Mouse (Mus musculus) gastrocnemius, postnatal 14 days (tissue): ENCODE results near the gene Dgat2. TPM values are rescaled to one million over a fixed set of nuclear protein-coding genes. Genes with fewer than 3 reads are reported as not detected.

Experiments used
- DNase-seq: peaks from one replicate; pipeline ENCODE4 v3.0.0; 2021; ENCODE audit warnings: mixed read lengths
- intact Hi-C: fragments of 180-260 bp; cut with DNase I; formaldehyde crosslinking; loops from one replicate; pipeline ENCODE4 v1.15.1; 2025; ENCODE audit warnings: low total_unique reads
- long read RNA-seq, 2 experiments: library from polyadenylated mRNA; stranded (forward); transcript quantifications; one replicate each; pipeline ENCODE4 v2.0.0; 2021
- total RNA-seq, 2 experiments: library from RNA; stranded (reverse); gene quantifications; 2 replicates each; pipeline ENCODE4 v1.2.3; 2021

Dgat2 gene
- 10 to 100 TPM; 19.0 to 37.9 TPM for total RNA-seq
- long read RNA-seq, experiment 1, transcript Dgat2-201 (8 exons, 2,262 nt), result major isoform, 77 of 113 reads
- long read RNA-seq, experiment 1, partial matches to known transcripts, result 30 of 113 reads
- long read RNA-seq, experiment 1, other reads (novel, unspliced or antisense), result 6 of 113 reads
- long read RNA-seq, experiment 2, transcript Dgat2-201 (8 exons, 2,262 nt), result major isoform, 127 of 161 reads
- long read RNA-seq, experiment 2, partial matches to known transcripts, result 30 of 161 reads
- long read RNA-seq, experiment 2, other reads (novel, unspliced or antisense), result 4 of 161 reads

- peak; percentile 88 for DNase-seq
- intact Hi-C loops, result no loop called here
These were observed at the start of gene Dgat2 for GRCm38 (mm10) chr7:99182432-99183172. Gene Dgat2, minus strand, starts transcription at chr7:99182719.

DNA sequence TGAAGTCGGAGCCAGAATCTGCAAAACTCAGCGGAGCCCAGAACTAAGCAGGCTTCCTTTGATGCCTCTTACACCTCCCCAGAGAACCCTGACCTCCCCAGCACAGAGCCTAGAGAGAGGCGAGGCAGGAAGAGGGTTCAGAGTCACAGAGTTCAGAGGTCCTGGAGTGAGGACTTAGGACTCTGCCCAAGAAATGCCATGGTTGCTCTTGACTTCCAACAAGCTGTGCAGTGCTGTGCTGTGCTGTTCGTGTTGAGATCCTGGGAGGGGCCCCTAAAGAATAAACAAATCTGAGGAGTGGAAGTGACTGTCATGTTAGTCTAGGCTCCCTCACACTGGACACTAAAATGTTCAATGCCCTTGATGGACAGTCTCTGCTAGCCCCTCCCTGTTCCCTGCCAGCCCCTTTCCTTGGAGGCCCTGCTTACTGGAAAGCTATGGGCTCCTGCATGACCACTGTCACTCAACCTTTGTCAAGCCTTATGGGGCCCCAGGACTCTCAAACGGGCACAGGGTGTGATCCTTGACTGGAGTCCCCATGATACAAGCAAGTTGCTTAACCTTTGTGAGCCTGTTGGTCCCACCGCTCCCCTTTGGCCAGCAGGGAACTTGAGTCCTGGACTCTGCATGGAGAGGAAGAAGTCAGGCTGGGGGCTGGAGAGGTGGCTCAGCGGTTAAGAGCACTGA is 47.7 kb upstream of the Dgat2 start:
- intact Hi-C loops, result no loop called here
- DNase-seq, result no peak

- intact Hi-C loops, result no loop called here
- DNase-seq, result peak; percentile 59
These were observed 46.9 kb upstream of the Dgat2 start for GRCm38 (mm10) chr7:99229411-99229810.

DNA sequence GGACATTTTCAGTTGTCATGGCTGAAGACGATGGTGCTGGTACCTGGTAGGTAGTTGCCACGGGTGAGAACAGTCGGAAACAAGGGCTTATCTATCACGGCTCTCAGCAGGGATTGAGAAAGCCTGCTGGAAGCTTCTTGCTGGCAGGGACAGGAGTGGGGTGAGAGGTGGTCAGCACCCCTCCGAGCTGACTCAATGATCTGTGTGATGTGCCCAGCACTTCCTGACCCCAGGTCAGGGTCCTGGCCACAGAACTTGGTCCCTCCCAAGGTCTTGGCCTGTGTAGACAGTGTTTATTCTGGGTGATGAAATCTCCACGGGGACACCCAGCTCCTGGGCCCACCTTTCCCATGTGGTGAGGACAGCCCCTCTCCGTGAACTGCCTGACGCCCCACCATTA is 46.3 kb upstream of the Dgat2 start:
- DNase-seq, result no peak
- intact Hi-C loops, result no loop called here

GRCm38 (mm10) chr7:99227267-99227666 is 44.7 kb upstream of the Dgat2 start:
- intact Hi-C loops, result no loop called here
- no peak for DNase-seq

DNA sequence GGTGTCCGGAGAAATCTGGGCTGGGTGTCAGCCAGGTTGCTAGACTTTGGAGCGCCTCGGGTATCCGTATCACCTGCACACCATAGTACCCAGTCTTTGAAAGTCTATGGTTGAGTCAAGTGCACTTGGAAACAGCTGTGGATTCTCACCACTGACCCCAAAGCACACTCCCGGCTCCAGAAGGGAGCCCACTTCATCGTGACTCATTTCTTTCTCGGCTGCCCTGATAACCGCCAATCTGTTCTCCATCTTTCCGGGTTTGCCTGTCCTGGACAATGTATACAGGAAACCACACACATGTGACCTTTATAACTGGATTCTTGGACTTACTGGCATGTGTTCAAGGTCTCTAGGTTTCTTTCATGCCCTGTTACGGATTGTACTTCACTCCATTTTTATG is 44.1 kb upstream of the Dgat2 start:
- intact Hi-C loops, result no loop called here
- DNase-seq, result no peak

DNA sequence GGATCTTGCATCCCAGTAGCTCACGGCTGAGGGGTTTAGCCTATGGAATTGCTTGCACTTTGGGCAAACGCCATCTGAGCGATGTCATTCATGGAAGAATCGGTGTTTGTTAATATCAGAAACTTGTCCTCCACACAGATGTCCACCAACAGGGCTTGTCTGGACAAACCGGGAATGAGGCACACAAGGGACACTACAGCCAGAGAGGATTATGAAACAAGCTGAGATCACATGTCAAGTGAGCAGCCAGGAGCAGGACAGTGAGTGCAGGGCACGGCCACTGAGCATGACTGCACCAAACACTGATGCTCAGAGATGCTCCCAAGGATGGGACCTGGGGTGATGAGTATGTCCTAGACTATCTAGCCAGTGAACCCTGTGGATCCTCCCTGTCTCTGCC is 42.9 kb upstream of the Dgat2 start:
- intact Hi-C loops, result no loop called here
- DNase-seq, result no peak

GRCm38 (mm10) chr7:99224648-99225190 is 42.2 kb upstream of the Dgat2 start:
- intact Hi-C loops, result no loop called here
- no peak for DNase-seq

DNA sequence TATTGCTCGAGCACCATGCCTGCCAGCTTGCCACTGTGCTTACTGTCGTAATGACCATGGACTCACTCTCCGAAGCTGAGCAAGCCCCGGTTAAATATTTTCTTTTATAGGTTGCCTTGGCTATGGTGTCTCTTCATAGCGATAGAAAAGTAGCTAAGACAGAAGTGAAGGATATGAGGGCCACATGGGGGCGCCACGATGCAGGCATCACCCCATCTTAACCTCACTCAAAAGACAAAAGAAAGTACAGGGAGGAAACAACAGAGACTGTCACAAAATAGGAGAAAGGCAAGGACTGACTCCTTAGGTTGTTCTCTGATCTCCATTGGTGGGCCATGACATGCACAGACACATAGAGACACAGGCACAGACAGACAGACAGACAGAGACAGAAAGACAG is 41.7 kb upstream of the Dgat2 start:
- DNase-seq, result no peak

DNA sequence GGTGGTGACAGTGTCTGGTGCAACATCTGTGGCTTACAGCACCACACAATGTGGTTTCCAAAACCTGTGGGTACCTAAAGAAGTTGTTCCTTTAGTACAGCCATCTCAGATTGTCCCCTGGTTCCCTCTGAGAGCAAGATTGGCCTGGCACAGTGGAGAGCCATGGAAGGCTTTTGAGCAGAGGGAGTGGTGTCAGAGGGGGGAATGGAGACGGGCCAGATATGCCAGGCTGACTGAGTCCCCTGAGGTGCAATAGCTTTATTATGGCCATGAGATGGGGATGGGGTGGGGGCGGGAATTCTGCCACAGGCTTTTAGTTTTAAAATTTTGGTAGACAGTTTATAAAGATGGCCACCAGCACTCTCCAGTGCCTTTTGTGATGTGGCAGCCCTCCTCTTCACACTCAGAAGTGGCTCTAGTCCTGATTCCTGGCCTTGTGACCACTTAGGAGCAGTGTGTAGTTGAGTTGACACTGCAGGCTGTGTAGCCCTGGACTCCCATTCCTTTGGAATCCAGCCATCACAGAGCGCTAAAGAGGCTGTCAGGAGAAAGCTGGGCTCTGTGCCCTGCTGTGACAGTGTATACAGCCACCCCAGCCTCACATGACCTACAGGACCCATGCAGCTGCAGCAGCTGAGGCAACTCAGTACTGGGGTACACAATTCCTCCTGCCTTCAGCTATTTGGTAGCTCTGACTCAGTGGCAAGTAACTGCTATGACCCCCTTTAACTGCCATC is 35.0 kb upstream of the Dgat2 start:
- intact Hi-C loops, result no loop called here

More for the DNA sequence above, 41.7 kb upstream of the Dgat2 start:
- intact Hi-C loops, result no loop called here

DNA sequence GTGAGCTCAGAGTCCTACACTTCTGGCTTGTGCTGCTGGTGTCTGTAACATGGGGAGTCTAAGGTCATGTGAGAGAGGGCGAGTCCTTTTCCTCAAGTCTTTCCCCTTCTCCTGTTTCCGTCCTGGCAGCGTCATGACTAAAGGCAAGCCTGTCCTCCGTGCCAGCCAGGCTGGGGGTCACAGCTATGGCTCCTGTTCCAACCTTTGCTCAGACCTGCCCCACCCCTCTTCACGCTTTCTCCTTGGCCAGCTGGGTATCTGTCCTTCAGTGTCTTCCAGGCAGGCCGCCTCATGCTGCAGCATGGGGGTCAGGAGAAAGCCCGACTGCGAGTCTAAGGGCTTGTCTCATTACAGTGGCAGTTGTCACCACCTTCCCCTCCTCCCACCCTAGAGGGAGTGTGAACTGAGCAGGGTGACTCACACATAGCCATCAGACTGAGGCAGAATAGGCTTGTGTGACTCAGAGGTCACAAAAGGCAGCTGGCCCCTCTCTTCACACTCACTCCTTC is 32.9 kb upstream of the Dgat2 start:
- intact Hi-C loops, result no loop called here

More for the DNA sequence above, 35.0 kb upstream of the Dgat2 start:
- peak; percentile 52 for DNase-seq

GRCm38 (mm10) chr7:99214621-99215185 is 32.2 kb upstream of the Dgat2 start:
- intact Hi-C loops, result no loop called here
- no peak for DNase-seq

More for the DNA sequence above, 32.9 kb upstream of the Dgat2 start:
- DNase-seq, result peak; percentile 49

- intact Hi-C loops, result no loop called here
- DNase-seq, result no peak
These were observed 31.2 kb upstream of the Dgat2 start for GRCm38 (mm10) chr7:99213686-99214085.

DNA sequence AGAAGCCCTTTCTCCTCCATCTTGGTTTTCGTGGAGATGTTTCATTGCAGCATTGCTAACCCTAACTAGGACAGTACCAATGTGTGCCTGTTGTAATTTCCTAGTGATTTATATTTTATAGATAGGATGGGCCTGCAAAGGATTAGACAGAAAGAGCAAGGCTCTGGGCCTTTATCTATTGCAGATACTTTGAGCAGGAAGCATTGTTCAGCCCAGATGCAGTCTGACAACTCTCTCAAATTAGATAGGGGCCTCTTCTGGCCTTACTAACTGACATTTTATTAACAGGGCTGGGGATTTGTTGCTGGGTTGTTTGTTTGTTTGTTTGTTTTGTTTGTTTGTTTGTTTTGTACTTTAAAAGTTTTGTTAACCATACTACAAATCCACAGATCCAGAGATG is 30.5 kb upstream of the Dgat2 start:
- intact Hi-C loops, result no loop called here
- no peak for DNase-seq

GRCm38 (mm10) chr7:99208704-99209103 is 26.2 kb upstream of the Dgat2 start:
- intact Hi-C loops, result no loop called here

GRCm38 (mm10) chr7:99206364-99206763 is 23.8 kb upstream of the Dgat2 start:
- DNase-seq, result no peak
- intact Hi-C loops, result no loop called here

More at GRCm38 (mm10) chr7:99208704-99209103, 26.2 kb upstream of the Dgat2 start:
- DNase-seq, result no peak

- intact Hi-C loops, result no loop called here
- no peak for DNase-seq
These were observed 19.6 kb upstream of the Dgat2 start for GRCm38 (mm10) chr7:99202163-99202562.

DNA sequence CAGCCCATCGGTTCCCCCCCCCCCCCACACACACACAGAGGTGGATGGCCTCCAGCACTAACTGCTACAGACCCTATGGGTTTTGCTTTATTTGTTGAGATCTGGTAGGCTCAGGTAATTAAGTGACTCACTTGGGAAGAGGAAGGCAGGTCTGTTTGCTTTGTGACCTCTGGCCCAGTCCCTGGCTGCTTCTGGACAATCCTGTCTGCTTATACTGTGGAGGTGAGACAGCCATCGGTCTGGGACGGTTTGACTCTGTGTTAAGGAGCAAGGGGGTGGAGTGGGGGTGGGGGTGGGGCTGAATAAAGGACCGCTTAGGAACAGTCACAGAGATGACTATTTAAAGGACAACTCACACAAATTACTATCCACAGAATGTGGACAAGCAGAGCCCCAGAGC is 17.8 kb upstream of the Dgat2 start:
- intact Hi-C loops, result no loop called here
- DNase-seq, result no peak
